Mouse (Mus musculus): ENCODE data around the gene Mrps18b. TPM values are rescaled to one million over a fixed set of nuclear protein-coding genes. Genes with fewer than 3 reads are reported as not detected.

Mrps18b gene
- polyA plus RNA-seq, 1 experiment from 2014 or later = 83.4 TPM

GRCm38 (mm10) chr17:35907609-35908008 is 8.6 kb downstream of the Mrps18b start:
- DNase-seq (ENCODE audit: low spot score) (no peak), ATAC-seq (ENCODE audit: low FRiP score, low TSS enrichment) (no peak)
- H3K4me1 ChIP-seq (replicated peaks; ENCODE audit: control insufficient read depth, insufficient read depth) = no peaks in the 10 kb centered on the region
- no peak overlapping the region for H3K9ac ChIP-seq (ENCODE audit: low read length)
- H3K4me2 ChIP-seq (replicated peaks; ENCODE audit: low read depth) = no peak overlapping the region
- no peak overlapping the region for H3K27ac ChIP-seq (replicated peaks)
- no peak overlapping the region for H3K4me3 ChIP-seq (ENCODE audit: low read depth, low read length)
- no peaks in the 10 kb centered on the region for H3K9me3 ChIP-seq (ENCODE audit: control insufficient read depth, low read length)
- 83% methylated on average over 2 of the region's 2 CpGs for WGBS
- 0 out of 2 replicates have a peak, but pooled peaks cover 5% of the 10 kb centered on the region for H3K36me3 ChIP-seq (ENCODE audit: control insufficient read depth, insufficient read depth, low read length)
- H3K27me3 ChIP-seq (ENCODE audit: control insufficient read depth, insufficient read depth, low read length) = no peaks in the 10 kb centered on the region
- TF ChIP-seq CTCF (IDR thresholded peaks at IDR 0.05; ENCODE audit: low read depth) (peak; percentile 57), EP300 (optimal IDR thresholded peaks at IDR 0.05) (no peak)

DNA sequence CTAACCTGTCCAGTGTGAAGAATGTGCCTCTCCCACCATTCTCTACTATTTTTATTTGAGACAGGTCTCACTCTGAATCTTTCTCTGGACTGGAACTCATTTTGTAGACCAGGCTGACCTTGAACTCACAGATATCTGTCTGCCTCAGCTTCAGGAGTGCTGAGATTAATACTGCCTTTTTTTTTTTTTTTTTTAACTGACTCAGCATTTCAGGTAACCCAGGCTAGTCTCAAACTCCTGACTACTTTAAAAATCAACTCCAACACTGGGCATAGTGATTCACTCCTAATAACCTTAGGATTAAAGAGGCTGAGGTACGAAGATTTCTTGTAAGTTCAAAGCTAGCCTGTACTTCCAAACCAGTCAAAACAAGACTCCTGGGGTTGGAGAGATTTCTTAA is 10.6 kb downstream of the Mrps18b start:
- WGBS = 94% methylated on average over 1 of the region's 1 CpGs
- Histone ChIP-seq H3K4me2 (replicated peaks; ENCODE audit: low read depth) (no peak overlapping the region), H3K4me3 (ENCODE audit: low read depth, low read length) (no peak overlapping the region), H3K9me3 (ENCODE audit: control insufficient read depth, low read length) (no peaks in the 10 kb centered on the region), H3K4me1 (replicated peaks; ENCODE audit: control insufficient read depth, insufficient read depth) (no peaks in the 10 kb centered on the region), H3K9ac (ENCODE audit: low read length) (no peak overlapping the region), H3K27me3 (ENCODE audit: control insufficient read depth, insufficient read depth, low read length) (no peaks in the 10 kb centered on the region), H3K27ac (replicated peaks) (no peak overlapping the region), H3K36me3 (ENCODE audit: control insufficient read depth, insufficient read depth, low read length) (0 out of 2 replicates have a peak, but pooled peaks cover 3% of the 10 kb centered on the region)
- ATAC-seq (ENCODE audit: low FRiP score, low TSS enrichment) (no peak), DNase-seq (ENCODE audit: low spot score) (no peak)
- TF ChIP-seq CTCF (IDR thresholded peaks at IDR 0.05; ENCODE audit: low read depth) = no peak
- no peak for TF ChIP-seq EP300 (optimal IDR thresholded peaks at IDR 0.05)

GRCm38 (mm10) chr17:35903992-35904355 is 12.2 kb downstream of the Mrps18b start:
- H3K9me3 ChIP-seq (ENCODE audit: control insufficient read depth, low read length) = no peaks in the 10 kb centered on the region
- DNase-seq (ENCODE audit: low spot score) = no peak
- no peak overlapping the region for H3K4me3 ChIP-seq (ENCODE audit: low read depth, low read length)
- TF ChIP-seq EP300 (optimal IDR thresholded peaks at IDR 0.05) (no peak), CTCF (IDR thresholded peaks at IDR 0.05; ENCODE audit: low read depth) (no peak)
- H3K9ac ChIP-seq (ENCODE audit: low read length) = no peak overlapping the region
- ATAC-seq (ENCODE audit: low FRiP score, low TSS enrichment) = no peak
- H3K27ac ChIP-seq (replicated peaks) = no peak overlapping the region
- H3K4me2 ChIP-seq (replicated peaks; ENCODE audit: low read depth) = no peak overlapping the region
- no peaks in the 10 kb centered on the region for H3K27me3 ChIP-seq (ENCODE audit: control insufficient read depth, insufficient read depth, low read length)
- H3K36me3 ChIP-seq (ENCODE audit: control insufficient read depth, insufficient read depth, low read length) = 0 out of 2 replicates have a peak, but pooled peaks cover 3% of the 10 kb centered on the region
- no peaks in the 10 kb centered on the region for H3K4me1 ChIP-seq (replicated peaks; ENCODE audit: control insufficient read depth, insufficient read depth)
- 65% methylated on average over 4 of the region's 4 CpGs for WGBS

GRCm38 (mm10) chr17:35903343-35903991 is 12.7 kb downstream of the Mrps18b start:
- H3K4me3 ChIP-seq (ENCODE audit: low read depth, low read length) = no peak overlapping the region
- no peak for DNase-seq (ENCODE audit: low spot score)
- ATAC-seq (ENCODE audit: low FRiP score, low TSS enrichment) = no peak
- H3K9me3 ChIP-seq (ENCODE audit: control insufficient read depth, low read length) = no peaks in the 10 kb centered on the region
- H3K4me1 ChIP-seq (replicated peaks; ENCODE audit: control insufficient read depth, insufficient read depth) = no peaks in the 10 kb centered on the region
- H3K36me3 ChIP-seq (ENCODE audit: control insufficient read depth, insufficient read depth, low read length) = 0 out of 2 replicates have a peak, but pooled peaks cover 3% of the 10 kb centered on the region
- WGBS = 85% methylated on average over 9 of the region's 9 CpGs
- TF ChIP-seq CTCF (IDR thresholded peaks at IDR 0.05; ENCODE audit: low read depth) = no peak
- no peak overlapping the region for H3K27ac ChIP-seq (replicated peaks)
- no peaks in the 10 kb centered on the region for H3K27me3 ChIP-seq (ENCODE audit: control insufficient read depth, insufficient read depth, low read length)
- no peak overlapping the region for H3K4me2 ChIP-seq (replicated peaks; ENCODE audit: low read depth)
- no peak overlapping the region for H3K9ac ChIP-seq (ENCODE audit: low read length)

DNA sequence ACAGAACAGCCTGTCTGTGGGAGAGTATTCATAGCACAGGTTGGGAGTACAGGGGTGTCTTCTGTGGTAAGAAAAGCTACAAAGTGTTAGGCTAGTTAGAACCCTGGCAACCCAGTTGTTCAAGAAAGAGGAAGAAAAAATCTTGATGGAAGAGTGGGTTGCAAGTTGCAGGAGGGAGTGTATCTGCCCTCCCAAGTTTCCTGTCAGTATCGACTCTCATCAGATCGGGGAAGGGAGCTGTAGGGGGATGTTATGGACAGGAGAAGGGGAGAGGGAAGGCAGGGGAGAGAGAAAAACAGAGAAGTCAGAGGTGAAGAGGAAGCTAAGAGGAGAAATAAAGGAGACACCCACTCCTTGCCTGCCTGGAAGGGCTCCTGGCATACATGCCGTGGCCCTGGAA is 15.6 kb downstream of the Mrps18b start:
- ATAC-seq (ENCODE audit: low FRiP score, low TSS enrichment) (no peak), DNase-seq (ENCODE audit: low spot score) (no peak)
- no peaks in the 10 kb centered on the region; the same call in 1 of the 2 replicates for H3K4me1 ChIP-seq (replicated peaks; ENCODE audit: control insufficient read depth, insufficient read depth)
- no peak overlapping the region for H3K27ac ChIP-seq (replicated peaks)
- 87% methylated on average over 3 of the region's 3 CpGs for WGBS
- no peak overlapping the region for H3K9ac ChIP-seq (ENCODE audit: low read length)
- no peak overlapping the region for H3K4me3 ChIP-seq (ENCODE audit: low read depth, low read length)
- H3K36me3 ChIP-seq (ENCODE audit: control insufficient read depth, insufficient read depth, low read length) = 0 out of 2 replicates have a peak, but pooled peaks cover 3% of the 10 kb centered on the region
- no peaks in the 10 kb centered on the region for H3K27me3 ChIP-seq (ENCODE audit: control insufficient read depth, insufficient read depth, low read length)
- no peaks in the 10 kb centered on the region for H3K9me3 ChIP-seq (ENCODE audit: control insufficient read depth, low read length)
- H3K4me2 ChIP-seq (replicated peaks; ENCODE audit: low read depth) = no peak overlapping the region
- TF ChIP-seq CTCF (IDR thresholded peaks at IDR 0.05; ENCODE audit: low read depth) = no peak
- no peak for TF ChIP-seq EP300 (optimal IDR thresholded peaks at IDR 0.05)

Data from stomach, postnatal 0 days (tissue).